Mouse (Mus musculus): ENCODE measurements around the gene Tmem92. TPM values are rescaled to one million over a fixed set of nuclear protein-coding genes. Genes with fewer than 3 reads are reported as not detected.
"Not testable (repeated sequence)": the region's sequence is repeated elsewhere in the genome, so short reads cannot be mapped to it uniquely, and the experiment has no call there.

Gene Tmem92
- not detected for total RNA-seq (2021)
- long read RNA-seq, experiment 1: 0 reads
- long read RNA-seq, experiment 2: 0 reads

DNA sequence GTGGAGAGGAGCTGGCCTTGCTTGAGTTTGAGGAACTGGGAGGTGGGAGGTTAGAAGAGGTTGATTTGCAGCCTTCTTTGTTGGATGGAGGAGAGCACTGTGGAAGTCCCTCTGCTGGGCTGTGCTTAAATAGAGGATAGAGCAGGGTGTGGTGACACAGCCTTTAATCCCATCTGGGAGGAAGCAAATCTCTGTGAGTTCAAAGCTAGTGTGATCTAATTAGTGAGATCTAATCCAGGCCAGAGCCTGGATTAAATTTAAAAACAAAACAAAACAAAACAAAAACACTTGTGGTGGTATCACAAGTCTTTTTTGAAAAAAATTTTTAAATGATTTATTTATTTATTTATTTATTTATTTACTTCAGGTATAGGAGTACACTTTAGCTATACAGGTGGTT lies at the start of gene Tmem92:
Gene Tmem92, minus strand, starts transcription at position 101 of the 400 bp plus-strand sequence.
- no peak for DNase-seq (ENCODE audit: low spot score in 2 of 2)

DNA sequence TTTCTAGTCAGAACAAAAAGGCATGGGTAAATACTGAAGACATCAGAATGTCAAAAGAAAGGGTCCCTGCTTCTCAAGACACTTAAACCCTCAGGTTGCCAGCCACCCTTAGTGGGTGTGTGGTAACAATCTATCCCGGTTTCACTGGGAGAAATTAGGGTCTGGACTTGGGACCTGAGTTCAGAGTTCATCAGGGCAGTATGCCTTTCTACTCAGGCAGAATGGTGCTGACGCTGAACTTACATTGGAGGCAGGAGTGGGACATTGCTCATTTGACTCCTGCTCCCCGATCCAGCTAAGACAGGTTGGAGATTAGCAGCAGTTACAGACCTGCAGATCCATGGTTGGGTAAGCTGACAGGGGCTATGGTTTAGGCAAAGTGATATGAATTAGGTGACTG lies 46.5 kb upstream of the Tmem92 start:
- no peak for DNase-seq (ENCODE audit: low spot score in 2 of 2)

DNA sequence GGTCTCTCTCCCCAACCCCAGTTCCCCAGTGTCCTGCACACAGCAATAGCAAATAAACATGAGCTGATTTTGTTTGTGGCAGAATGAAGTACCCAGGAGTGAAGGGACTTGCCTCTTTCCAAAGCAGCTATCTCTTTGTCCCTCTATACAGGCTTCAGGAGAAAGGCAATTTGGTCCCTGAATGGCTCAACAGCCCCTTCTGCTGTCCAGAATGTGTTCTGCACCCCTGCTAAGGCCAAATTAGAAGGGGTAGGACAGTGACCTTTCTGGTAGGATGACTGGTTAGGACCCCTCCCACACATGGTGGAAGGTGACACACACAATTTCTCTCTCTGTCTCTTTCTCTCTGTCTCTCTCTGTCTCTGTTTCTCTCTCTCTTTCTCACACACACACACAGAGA lies 36.9 kb upstream of the Tmem92 start:
- not testable (repeated sequence) for DNase-seq (ENCODE audit: low spot score in 2 of 2)

DNA sequence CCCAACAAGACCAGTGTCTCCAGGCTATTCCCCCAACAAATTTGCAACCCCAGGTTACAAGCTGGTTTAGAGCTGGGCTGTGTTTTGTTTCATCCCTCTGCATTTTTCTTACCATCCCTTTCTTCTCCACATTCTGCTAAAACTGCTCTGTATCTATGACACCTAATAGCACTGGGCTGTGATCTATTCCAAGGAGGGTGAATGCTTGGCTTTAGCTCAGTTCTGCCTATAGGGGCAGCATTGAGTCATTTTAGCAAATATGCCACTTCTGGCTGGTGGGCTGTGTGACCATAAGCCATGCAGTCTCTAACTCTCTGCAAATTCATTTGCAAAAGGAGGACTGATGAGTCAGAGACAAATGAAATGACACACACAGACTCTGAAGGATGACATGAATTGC lies 36.4 kb upstream of the Tmem92 start:
- DNase-seq (ENCODE audit: low spot score in 2 of 2): not testable (repeated sequence)

DNA sequence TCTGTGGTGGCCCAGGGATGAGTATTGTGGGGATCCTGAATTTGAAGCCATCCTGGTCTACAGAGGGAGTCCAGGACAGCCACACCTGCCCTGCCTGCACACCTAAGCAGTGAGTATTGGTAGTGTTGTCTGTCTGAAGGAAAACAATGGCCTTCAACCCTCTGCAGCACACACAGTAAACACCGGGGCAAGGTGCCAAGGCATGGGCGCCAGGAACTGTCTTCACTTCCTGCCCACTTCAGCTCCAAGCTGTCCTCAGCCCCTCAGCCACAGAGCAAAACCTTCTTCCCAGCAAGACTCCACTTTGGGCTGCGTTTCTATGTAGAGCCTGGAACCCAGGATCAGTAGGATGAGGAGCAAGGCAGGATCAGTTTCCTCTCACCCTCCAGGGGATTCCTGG lies 29.0 kb upstream of the Tmem92 start:
- not testable (repeated sequence) for DNase-seq (ENCODE audit: low spot score in 2 of 2)

DNA sequence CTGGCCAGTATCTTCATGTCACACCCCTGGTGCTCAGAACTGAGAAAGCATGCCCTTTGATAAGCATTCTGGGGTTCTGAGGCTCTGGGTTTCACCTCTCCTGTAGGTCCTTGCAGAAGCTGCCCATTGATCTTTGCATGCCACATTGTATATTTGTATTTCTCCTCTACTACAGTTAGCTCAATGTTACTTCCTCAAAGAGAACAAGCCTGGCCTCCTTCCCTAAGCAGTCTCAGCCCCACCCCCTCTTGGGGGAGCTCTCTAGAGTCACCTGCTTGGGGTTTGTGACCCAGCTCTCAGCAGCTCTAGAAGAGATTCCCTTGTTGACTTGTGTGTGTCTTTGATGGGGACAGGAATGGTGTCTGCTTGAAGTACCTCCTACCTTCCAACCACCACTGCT lies 9.2 kb upstream of the Tmem92 start:
- no peak for DNase-seq (ENCODE audit: low spot score in 2 of 2)

DNA sequence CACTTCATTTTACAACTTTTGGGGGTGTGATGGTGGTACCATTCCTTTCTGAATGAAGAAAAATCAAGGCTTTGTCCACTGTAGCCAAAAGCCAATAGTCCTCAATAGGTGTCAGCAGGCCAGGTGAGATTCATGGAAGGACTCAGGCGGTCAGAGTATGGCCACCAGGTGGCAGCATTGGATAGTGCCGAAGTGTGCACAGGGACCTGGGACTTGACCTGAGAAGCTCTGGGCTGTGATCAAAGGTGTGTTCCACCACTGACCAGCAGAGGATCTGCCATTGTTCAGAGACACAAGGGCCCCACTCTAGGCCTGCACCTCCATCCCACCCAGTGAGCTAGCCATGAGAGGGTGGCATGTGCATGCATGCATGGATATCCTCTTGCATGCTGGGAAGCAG lies 2.7 kb upstream of the Tmem92 start:
- peak; percentile 14 to 36 for DNase-seq (ENCODE audit: low spot score in 2 of 2)

DNA sequence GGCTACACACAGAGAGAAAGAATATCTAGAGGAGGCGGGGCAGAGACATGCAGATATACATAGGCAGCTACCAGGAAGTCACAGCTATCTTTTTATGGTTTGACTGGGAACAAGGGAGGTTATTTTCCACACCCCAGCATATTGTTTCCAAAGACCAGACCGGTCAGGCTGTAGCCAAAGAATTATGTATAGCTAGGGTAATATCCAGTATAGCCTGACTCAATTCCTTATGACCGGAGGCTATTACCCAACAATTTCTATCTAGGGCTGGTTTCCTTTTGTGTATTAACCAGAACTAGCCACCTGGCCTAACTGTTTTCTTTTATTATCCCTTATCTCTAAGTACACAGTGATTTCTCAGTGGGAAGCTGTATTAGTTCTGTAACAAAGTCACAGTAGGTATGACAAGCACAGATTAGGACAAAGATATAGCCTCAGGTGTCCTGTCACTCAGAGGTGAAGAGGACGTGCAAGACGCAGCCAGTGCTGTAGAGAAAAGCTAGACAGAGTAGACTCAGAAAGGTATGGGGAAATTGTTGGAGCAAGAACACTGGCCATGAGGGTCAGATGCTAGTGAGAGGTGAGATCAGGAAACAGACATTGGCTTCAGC lies 7.5 kb downstream of the Tmem92 start:
- no peak for DNase-seq (ENCODE audit: low spot score in 2 of 2)

DNA sequence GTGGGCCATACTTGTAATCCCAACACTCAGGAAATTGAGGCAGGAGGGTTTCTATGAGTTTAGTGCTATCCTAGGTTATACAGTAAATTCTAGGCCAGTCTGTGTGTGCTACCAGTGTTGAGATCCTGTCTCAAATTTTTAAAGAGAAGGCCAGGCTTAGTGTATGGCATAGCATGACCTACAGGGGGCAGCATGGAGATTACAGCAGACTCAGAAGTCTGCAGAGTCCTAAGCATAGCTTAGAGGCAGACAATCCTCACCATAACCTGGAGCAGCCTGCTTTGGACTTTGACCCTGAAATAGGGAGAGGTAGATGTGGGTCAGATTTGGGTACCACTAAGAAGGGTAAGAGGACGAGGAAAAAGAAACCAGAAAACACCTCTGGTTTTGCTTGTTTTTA lies 8.7 kb downstream of the Tmem92 start:
- DNase-seq (ENCODE audit: low spot score in 2 of 2): no peak

DNA sequence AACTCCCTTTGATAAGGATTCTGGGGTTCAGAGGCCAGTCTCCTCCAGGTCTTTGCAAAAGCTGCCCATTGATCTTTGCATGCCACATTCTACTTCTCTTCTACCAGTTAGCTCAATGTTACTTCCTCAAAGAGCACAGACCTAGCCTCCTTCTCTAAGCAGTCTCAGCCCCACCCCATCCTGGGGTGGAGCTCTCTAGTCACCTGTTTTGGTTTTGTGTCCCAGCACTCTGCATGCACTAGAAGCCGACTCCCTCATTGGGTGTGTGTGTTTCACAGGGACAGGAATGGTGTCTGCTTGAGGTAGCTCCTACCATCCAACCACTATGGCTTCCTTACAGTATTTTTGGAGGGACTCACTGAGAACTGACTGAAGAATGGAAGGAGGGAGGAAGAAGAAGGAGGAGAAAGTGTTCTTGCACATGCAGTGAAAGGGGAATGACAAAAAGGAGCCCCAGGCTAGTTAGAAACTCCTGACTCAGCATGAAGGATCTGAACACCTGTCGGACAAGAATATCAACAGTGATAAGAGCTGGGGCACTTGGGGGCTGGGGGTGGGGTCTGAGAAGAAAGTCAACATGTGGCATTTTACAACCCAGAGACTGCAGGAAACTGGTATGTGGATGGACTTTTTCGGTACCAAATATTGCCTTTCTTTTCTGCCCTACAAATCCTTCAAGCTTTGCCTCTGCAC lies 10.0 kb downstream of the Tmem92 start:
- no peak for DNase-seq (ENCODE audit: low spot score in 2 of 2)

DNA sequence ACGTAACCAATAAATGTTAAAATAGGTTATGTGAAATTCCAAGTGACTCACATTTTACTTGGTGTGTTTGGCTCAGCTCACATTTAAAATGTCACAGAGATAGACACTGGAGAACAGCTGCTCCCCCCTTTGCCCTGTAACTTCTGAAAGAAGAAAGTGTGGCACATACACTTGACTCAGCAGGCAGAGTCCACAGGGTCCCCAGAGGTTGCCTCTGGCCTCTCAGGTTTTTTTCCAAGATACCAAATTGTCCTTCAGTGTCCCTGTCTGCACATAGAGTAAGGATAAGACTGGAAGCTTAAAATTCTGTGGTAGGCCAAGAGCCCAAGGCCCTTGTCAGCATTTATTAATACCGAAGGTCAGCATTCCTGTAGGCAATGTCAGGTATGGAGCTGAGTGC lies 15.3 kb downstream of the Tmem92 start:
- DNase-seq (ENCODE audit: low spot score in 2 of 2): no peak

DNA sequence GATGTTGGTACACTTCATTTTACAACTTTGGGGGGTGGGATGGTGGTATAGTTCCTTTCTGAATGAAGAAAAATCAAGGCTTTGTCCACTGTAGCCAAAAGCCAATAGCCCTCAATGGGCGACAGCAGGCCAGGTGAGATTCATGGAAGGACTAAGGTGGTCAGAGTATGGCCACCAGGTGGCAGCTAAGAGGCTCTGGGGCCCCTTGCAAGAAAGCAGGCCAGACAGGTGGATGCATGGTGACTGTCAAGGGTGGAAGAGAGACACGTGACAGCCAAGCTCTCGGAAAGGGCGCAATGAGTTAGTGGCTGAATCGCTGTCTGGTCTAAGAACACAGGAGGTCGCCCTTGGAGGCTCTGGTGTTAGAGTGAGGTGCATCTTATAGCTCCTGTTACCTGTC lies 19.7 kb downstream of the Tmem92 start:
- no peak for DNase-seq (ENCODE audit: low spot score in 2 of 2)

DNA sequence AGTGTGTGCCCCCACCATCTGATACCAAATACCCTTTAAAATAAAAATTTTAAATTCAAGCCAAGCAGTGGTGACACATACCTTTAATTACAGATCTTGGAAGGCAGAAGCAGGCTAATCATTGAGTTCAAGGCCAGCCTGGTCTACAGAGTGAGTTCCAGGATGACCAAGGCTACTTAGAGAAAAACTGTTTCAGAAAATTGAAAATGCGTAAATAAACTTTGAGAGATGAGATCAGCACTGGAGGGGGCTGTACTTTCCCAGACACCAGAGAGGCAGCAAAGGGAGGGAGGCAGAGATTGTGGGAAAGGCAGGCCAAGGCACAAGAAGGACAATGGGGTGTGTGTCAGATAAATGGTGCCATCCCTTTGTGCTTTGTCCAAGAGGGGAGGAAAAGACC lies 20.2 kb downstream of the Tmem92 start:
- DNase-seq (ENCODE audit: low spot score in 2 of 2): no peak

DNA sequence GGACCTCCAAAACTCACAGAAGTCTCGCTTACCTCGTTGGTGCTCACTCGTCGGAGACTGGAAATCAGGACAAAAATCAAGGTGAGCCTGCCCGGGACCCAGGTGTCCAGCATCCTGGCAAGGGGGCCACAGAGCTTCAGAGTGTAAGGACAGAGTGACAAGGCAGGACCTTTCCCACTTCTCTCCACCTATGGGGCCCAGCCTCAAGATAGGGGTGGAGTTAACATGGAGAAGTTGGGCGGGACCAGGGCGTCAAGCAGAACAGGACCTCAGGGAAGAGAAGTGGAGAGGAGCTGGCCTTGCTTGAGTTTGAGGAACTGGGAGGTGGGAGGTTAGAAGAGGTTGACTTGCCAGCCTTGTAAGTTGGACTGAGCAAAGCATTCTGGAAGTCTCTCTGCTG lies 21.7 kb downstream of the Tmem92 start:
- no peak for DNase-seq (ENCODE audit: low spot score in 2 of 2)

DNA sequence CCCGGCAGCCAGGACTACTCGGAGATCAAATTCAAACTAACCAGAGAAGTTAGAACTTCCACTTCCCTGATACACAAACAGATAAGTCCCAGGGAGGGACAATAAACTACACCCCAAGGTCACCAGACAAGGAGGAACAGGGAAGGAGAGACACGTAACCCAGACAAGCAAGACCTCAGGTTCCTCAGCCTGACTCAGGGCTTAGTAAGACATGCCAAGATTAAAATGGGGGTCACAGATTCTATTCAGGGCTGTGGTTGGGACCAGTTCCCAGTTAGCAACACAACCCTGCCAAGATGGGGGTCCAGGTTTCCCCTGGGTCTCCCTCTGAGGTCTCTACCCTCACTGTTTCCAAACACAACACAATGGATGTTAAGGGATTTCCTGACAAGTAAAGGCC lies 22.1 kb downstream of the Tmem92 start:
- DNase-seq (ENCODE audit: low spot score in 2 of 2): no peak

DNA sequence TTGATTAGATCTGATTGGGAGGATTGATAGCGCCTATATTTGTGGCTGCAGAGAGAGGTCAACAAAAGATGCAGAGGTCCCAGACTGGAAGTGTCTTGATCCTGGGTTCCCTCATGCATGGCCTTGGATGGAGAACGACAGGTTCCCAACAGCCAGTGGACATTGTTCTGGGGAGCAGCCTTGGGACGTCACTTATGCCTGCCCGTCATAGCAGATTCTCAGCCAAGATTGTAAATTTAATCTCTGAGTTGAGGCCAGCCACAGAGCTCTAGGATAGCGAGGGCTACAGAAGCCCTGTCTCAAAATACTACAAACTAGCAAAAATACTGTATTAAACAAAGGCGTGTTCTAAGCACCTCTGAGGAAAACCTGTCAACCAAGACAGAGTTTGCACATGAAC lies 22.6 kb downstream of the Tmem92 start:
- DNase-seq (ENCODE audit: low spot score in 2 of 2): no peak

DNA sequence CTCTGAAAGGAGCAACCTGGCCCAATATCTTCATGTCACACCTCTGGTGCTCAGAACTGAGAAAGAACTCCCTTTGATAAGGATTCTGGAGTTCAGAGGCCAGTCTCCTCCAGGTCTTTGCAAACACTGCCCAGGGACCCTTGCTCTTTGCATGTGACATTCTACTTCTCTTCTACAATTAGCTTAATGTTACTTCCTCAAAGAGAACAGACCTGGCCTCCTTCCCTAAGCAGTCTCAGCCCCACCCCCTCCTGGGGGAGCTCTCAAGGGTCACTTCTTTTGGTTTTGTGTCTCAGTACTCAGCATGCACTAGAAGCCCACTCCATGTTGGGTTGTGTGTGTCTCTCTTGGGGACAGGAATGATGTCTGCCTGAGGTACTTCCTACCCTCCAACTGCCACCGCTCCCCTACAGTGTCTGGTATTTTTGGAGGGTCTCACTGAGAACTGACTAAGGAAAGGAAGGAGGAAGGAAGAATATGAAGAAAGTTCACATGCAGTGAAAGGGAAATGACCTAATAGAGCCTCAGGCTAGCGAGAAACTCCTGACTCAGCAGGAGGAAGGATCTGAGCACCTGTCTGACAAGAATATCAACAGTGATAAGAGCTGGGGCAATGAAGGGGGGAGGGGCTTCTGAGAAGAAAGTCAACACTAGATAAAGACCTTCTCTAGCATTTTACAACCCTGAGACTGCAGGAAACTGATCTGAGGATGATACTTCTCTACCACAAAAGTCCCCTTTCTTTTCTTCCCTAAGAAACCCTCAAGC lies 29.4 kb downstream of the Tmem92 start:
- DNase-seq (ENCODE audit: low spot score in 2 of 2): no peak

DNA sequence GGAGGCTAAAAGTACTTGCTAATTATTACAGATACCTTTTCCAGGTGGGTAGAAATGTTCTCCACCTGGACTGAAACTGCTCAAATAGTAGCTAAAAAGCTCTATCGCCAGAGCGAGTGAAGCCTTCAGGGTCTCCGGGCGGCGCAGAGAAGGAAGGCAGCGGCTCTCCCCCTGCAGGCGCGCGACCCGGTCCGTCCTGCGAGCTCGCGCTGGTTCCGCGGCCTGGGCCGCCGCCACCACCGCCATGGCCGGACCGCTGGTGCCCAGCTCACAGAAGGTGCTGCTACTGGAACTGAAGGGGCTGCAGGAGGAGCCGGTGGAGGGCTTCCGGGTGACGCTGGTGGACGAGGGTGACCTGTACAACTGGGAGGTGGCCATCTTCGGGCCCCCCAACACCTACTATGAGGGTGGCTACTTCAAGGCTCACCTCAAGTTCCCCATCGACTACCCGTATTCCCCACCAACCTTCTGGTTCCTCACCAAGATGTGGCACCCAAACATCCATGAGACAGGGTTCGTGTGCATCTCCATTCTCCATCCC lies 40.7 kb downstream of the Tmem92 start, which contains the start of gene Cdc34b:
Gene Cdc34b, plus strand, starts transcription at position 51 of the 541 bp plus-strand sequence.
- DNase-seq (ENCODE audit: low spot score in 2 of 2): no peak

DNA sequence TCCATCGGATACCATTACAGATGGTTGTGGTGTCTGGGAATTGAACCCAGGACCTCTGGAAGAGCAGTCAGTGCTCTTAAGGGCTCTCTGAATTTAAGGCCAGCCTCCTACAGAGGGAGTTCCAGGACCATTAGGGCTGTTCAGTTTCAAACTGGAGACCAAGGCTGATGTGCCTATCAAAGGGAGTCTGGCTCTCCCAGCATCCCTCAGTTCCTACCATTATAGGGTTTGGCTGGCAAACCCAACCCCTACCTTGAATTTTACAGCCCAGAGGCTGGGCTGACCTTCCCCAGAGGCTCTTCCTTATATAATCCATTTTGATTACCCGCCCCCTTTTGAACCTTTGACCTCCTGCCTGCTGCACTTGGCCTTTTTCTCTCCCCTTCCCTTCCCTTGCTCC lies 46.8 kb downstream of the Tmem92 start:
- DNase-seq (ENCODE audit: low spot score in 2 of 2): no peak

DNA sequence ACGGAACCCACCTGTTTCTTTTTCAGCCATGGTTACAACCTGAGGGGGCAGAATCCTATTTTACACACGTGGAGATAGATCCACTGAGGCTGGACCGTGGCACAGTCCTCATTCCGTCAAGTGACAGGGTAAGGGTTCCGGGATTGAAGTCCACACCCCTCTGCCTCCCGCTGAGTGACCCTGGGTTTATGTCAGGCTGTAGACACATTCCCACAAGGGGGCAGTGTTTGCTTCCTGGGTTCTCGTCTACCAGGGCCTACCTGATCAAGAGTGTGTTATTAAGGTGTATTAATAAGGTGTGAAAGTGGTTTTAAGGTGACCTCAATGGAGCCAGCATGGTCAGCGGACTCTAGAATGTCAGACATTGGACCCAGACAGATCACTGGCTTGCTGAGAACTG lies 49.7 kb downstream of the Tmem92 start:
- DNase-seq (ENCODE audit: low spot score in 2 of 2): peak in 1 of 2 experiments; percentile 14

DNA sequence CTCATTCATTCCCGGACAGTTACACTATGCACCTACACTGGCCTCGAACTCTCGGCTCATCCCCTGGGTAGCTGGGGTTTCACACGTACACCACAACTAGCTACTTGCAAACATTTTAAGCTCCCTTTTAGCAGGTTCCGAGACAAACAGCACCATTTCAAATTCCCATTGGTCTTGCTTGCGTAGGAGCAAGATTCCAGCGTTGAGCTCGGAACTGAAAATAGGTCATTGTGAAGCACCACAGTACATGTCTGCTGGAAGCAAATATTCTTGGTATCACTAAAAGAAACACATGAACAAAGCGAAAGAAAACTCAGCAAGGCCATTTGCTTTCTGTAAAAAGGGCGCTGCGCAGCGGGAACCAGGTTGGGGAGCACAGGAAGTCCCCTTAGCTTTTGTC lies 51.3 kb downstream of the Tmem92 start:
- DNase-seq (ENCODE audit: low spot score in 2 of 2): no peak

DNA sequence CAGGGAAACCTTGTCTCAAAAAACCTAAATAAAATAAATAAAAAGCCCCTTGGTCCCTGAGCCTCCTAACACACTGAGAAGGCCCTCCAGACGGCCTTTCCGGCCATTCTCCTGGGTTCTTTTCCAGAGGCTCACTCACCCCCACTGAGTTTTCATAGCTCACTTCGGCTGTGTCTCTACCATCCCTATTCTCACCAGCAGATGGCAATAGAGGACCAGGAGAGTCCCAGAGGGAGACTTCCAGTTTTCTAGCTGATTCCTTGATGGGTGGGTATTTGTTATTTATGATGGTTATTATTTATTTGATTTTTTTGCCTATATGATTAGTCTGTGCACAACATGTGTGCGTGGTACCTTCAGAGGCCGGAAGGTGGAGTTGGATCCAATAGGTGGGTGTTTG lies 52.2 kb downstream of the Tmem92 start:
- peak in 1 of 2 experiments; percentile 55 for DNase-seq (ENCODE audit: low spot score in 2 of 2)
